Mouse (Mus musculus) CH12.LX (cell line): Measurements from ENCODE around the gene Smg6.

ENCODE experiments used
- CHD2 ChIP-seq: IDR thresholded peaks from 2 replicates; pipeline ENCODE4 v1.6.1; 2011; ENCODE audit warnings: low read length, improper control_type of control experiment
- CTCF ChIP-seq, 2 experiments: IDR thresholded peaks in 1 of 2; conservative IDR thresholded peaks in 1 of 2; 2 replicates each; pipeline ENCODE4 v1.5.1; 2011 to 2012; ENCODE audit warnings: low read depth in 2 of 2, low read length in 2 of 2, improper control_type of control experiment in 1 of 2, inconsistent platforms in 1 of 2, mild to moderate bottlenecking in 1 of 2, moderate library complexity in 1 of 2
- E2F4 ChIP-seq: IDR thresholded peaks from 2 replicates; pipeline ENCODE4 v1.6.1; 2011; ENCODE audit warnings: low read depth, low read length, improper control_type of control experiment; ENCODE audit not compliant: insufficient replicate concordance
- ELF1 ChIP-seq: IDR thresholded peaks from 2 replicates; pipeline ENCODE4 v1.6.1; 2014; ENCODE audit warnings: low read depth, mild to moderate bottlenecking, inconsistent platforms, low read length, improper control_type of control experiment
- MAX ChIP-seq: IDR thresholded peaks from 2 replicates; pipeline ENCODE4 v1.6.1; 2011; ENCODE audit warnings: low read length, improper control_type of control experiment
- MXI1 ChIP-seq: IDR thresholded peaks from 2 replicates; pipeline ENCODE4 v1.6.1; 2011; ENCODE audit warnings: mild to moderate bottlenecking, low read depth, low read length, improper control_type of control experiment
- POLR2A ChIP-seq: IDR thresholded peaks from 2 replicates; pipeline ENCODE4 v1.6.1; 2011; ENCODE audit warnings: low read depth, mild to moderate bottlenecking, improper control_type of control experiment, low read length
- POLR2AphosphoS2 ChIP-seq: IDR thresholded peaks from 2 replicates; pipeline ENCODE4 v1.6.1; 2011; ENCODE audit warnings: low read depth, low read length, improper control_type of control experiment
- TBP ChIP-seq: conservative IDR thresholded peaks from 2 replicates; pipeline ENCODE4 v1.6.1; 2011; ENCODE audit warnings: low read depth, low read length, improper control_type of control experiment
- UBTF ChIP-seq: IDR thresholded peaks from 2 replicates; pipeline ENCODE4 v1.6.1; 2012; ENCODE audit warnings: low read depth, mild to moderate bottlenecking, inconsistent platforms, low read length, improper control_type of control experiment, moderate library complexity

GRCm38 (mm10) chr11:75054184-75054877 is 128.7 kb downstream of the Smg6 start:
- no peak for TF ChIP-seq POLR2AphosphoS2
- no peak for TF ChIP-seq TBP
- no peak for TF ChIP-seq CTCF (conservative IDR thresholded peaks at IDR 0.05 in 1 of 2, IDR thresholded peaks at IDR 0.05 in 1 of 2; ENCODE audit: low read depth in 2 of 2, low read length in 2 of 2)
- TF ChIP-seq POLR2A, result no peak
- TF ChIP-seq MXI1, result no peak
- no peak for TF ChIP-seq ELF1
- no peak for TF ChIP-seq UBTF
- no peak for TF ChIP-seq CHD2
- TF ChIP-seq E2F4, result no peak
- no peak for TF ChIP-seq MAX
